Mouse (Mus musculus) forebrain, embryonic 14.5 days (tissue): ENCODE data around the gene Pard3b. TPM values are rescaled to one million over a fixed set of nuclear protein-coding genes. Genes with fewer than 3 reads are reported as not detected.
A peak's percentile ranks its signal among the peaks of the same experiment; 100 is the strongest.

Experiments
- ATAC-seq: fragments of 200-750 bp; cut with Nextera tagmentation; 2 replicates; pipeline ENCODE4 v1.8.0; 2017; ENCODE audit warnings: mild to moderate bottlenecking, moderate library complexity
- DNase-seq: peaks from one replicate; pipeline ENCODE4 v3.0.0-alpha.2; 2015; ENCODE audit warnings: low spot score
- H3K27ac ChIP-seq: fragments of 300-500 bp; sonication (generic); 2 replicates; pipeline ENCODE4 v1.5.1; 2014; ENCODE audit warnings: low read depth, mild to moderate bottlenecking, control low read depth, low read length, moderate library complexity
- H3K27me3 ChIP-seq: fragments of 300-500 bp; sonication (generic); replicated peaks from 2 replicates; pipeline ENCODE4 v1.6.1; 2014; ENCODE audit warnings: low read length, control low read depth, mixed read lengths; ENCODE audit not compliant: control insufficient read depth, insufficient read depth
- H3K36me3 ChIP-seq: fragments of 300-500 bp; sonication (generic); 2 replicates; pipeline ENCODE4 v1.6.1; 2014; ENCODE audit warnings: low read length, control low read depth; ENCODE audit not compliant: control insufficient read depth, insufficient read depth
- H3K4me1 ChIP-seq: fragments of 300-500 bp; sonication (generic); 2 replicates; pipeline ENCODE4 v1.6.1; 2014; ENCODE audit warnings: antibody characterized with exemption, low read length, control low read depth; ENCODE audit not compliant: control insufficient read depth, insufficient read depth
- H3K4me2 ChIP-seq: fragments of 300-500 bp; sonication (generic); 2 replicates; pipeline ENCODE4 v1.6.1; 2014; ENCODE audit warnings: mild to moderate bottlenecking, control low read depth, low read length
- H3K4me3 ChIP-seq: fragments of 300-500 bp; sonication (generic); 2 replicates; pipeline ENCODE4 v1.5.1; 2014; ENCODE audit warnings: low read depth, low read length, control low read depth
- H3K9ac ChIP-seq: fragments of 300-500 bp; sonication (generic); 2 replicates; pipeline ENCODE4 v1.6.1; 2014; ENCODE audit warnings: mild to moderate bottlenecking, low read length, control low read depth, moderate library complexity
- H3K9me3 ChIP-seq: fragments of 300-500 bp; sonication (generic); replicated peaks from 2 replicates; pipeline ENCODE4 v1.6.1; 2016; ENCODE audit warnings: low read length, control low read depth, mixed read lengths; ENCODE audit not compliant: control insufficient read depth
- WGBS: fragments of 180-500 bp; shearing (Covaris S2); extraction: QIAGEN DNeasy Blood & Tissue Kit; methylation state at CpG from one replicate; pipeline ENCODE4 v1.1.7; 2014; 5-methylcytosine and 5-hydroxymethylcytosine counted together
- polyA plus RNA-seq: library from polyadenylated mRNA; unstranded; fragments of >200 nt; fragmentation: Nextera tagmentation; extraction: Ambion mirVana; gene quantifications from 2 replicates; pipeline ENCODE4 v1.2.1, GENCODE M21; 2014

Gene Pard3b
- polyA plus RNA-seq, 1 experiment from 2014 or later: 4.3 TPM

DNA sequence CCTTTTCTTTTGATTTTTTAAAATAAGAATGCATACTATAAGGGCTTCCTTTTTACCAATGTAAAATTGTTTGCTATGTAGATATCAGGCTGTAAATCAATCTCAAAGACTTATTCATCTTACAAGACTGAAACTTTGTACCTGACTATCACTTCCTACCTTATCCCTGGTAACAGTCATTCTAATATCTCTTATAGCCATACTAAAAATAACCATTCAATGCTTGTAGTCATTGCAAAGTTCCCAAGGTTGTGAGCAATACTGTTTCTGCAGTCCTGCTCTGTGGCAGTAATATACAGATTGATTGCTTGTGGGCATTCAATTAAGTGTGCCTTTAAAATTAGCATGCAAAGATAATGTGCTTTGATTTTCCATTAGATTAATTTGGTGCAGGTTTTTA, 72.9 kb downstream of the Pard3b start:
- Histone ChIP-seq H3K4me1 (no peaks in the 10 kb centered on the region), H3K27me3 (no peaks in the 10 kb centered on the region), H3K9me3 (no peaks in the 10 kb centered on the region), H3K4me3 (no peak overlapping the region), H3K9ac (no peak overlapping the region), H3K36me3 (no peaks in the 10 kb centered on the region), H3K27ac (no peak overlapping the region), H3K4me2 (no peak overlapping the region)
- ATAC-seq (no peak), DNase-seq (no peak)

DNA sequence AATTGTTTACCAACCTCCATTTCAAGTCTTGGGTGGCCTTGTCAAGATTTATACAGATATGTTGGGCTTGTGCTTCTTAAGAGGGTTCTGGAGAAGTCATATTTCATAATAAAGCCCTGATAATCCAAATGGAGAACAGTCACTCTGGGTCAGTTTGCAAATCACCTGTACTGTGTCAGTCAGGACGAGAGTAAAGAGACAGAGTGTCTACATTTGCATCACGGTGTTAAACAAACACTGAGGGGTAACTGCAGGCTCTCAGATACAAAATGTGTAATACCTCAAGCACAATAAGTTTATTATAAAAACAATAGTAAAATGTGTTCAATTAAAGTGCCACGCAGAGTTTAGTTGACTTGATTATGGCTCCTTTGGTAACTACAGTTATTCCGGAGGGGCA, 91.0 kb downstream of the Pard3b start:
- no peak overlapping the region for H3K4me2 ChIP-seq
- H3K27me3 ChIP-seq: no peaks in the 10 kb centered on the region
- no peaks in the 10 kb centered on the region for H3K4me1 ChIP-seq
- H3K9me3 ChIP-seq: no peaks in the 10 kb centered on the region
- DNase-seq: no peak
- ATAC-seq: no peak
- no peaks in the 10 kb centered on the region for H3K36me3 ChIP-seq
- no peak overlapping the region for H3K9ac ChIP-seq
- no peak overlapping the region for H3K27ac ChIP-seq
- H3K4me3 ChIP-seq: no peak overlapping the region
- WGBS: 51% methylated on average over 4 of the region's 4 CpGs

DNA sequence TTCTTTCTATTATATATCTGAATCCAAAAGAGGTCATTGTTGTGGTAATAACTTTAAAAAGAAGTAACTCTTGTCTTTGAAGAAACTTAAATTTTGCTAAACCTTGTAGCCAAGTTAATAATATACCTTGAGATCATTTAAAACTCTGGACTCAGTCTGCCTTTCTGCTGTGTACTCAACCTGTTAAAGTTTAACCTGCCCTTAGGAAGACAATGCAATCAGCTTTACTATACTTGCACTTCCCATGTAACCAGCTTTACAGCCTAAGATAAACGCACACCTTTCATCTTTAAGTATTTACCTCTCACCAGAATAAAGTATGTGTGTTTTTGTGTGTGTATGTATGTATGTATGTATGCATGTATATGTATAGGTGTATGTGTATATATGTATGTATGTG, 97.9 kb downstream of the Pard3b start:
- Histone ChIP-seq H3K36me3 (no peaks in the 10 kb centered on the region), H3K4me3 (no peak overlapping the region), H3K27ac (no peak overlapping the region), H3K9ac (no peak overlapping the region), H3K9me3 (no peaks in the 10 kb centered on the region), H3K4me1 (no peaks in the 10 kb centered on the region), H3K4me2 (no peak overlapping the region), H3K27me3 (no peaks in the 10 kb centered on the region)
- DNase-seq: no peak
- 95% methylated on average over 1 of the region's 1 CpGs for WGBS
- no peak for ATAC-seq

DNA sequence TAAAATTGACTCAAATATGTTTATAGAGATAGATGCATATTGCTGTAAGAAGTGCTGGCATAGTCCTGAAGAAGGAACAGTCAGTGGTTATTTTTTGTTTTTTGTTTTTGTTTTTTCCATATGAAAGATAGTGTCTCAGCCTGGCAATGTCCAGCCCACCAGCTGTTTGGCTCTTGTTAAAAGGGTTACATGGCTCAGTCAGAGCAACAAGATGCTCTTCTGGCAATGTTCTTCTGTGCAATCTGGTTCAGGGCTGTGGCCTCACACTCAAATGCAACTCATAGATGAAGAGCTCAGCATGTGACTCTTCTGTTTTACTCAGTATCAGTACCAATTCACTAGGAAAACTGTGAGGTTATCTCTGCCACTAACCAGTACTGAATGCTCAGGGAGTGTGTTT, 104.2 kb downstream of the Pard3b start:
- no peak overlapping the region for H3K9ac ChIP-seq
- DNase-seq: no peak
- no peak for ATAC-seq

DNA sequence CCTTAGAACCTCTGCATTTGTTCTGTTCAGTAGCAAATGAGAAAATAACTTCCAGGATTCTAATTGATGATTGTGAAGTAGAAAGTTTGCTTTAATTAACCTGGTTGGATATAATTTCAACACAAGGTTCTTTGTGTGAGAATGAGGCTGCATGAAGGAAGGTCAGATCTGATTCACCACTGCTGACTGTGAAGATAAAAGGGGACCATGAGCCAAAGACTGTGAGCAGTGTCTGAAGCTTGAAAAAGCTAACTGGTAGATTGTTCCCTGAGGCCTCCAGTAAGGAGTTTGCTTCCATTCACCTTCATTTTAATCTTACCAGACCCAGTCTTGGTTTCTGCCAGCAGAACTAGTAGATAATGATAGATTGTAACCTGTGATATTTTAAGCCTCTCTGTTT, 108.9 kb downstream of the Pard3b start:
- Histone ChIP-seq H3K4me1 (no peaks in the 10 kb centered on the region), H3K4me3 (no peak overlapping the region), H3K9ac (no peak overlapping the region), H3K9me3 (no peaks in the 10 kb centered on the region), H3K27ac (no peak overlapping the region), H3K4me2 (no peak overlapping the region), H3K36me3 (no peaks in the 10 kb centered on the region), H3K27me3 (no peaks in the 10 kb centered on the region)
- no peak for DNase-seq
- ATAC-seq: no peak

More for the DNA sequence above, 104.2 kb downstream of the Pard3b start:
- Histone ChIP-seq H3K9me3 (no peaks in the 10 kb centered on the region), H3K4me1 (no peaks in the 10 kb centered on the region), H3K36me3 (no peaks in the 10 kb centered on the region), H3K27me3 (no peaks in the 10 kb centered on the region), H3K4me3 (no peak overlapping the region), H3K4me2 (no peak overlapping the region), H3K27ac (no peak overlapping the region)

DNA sequence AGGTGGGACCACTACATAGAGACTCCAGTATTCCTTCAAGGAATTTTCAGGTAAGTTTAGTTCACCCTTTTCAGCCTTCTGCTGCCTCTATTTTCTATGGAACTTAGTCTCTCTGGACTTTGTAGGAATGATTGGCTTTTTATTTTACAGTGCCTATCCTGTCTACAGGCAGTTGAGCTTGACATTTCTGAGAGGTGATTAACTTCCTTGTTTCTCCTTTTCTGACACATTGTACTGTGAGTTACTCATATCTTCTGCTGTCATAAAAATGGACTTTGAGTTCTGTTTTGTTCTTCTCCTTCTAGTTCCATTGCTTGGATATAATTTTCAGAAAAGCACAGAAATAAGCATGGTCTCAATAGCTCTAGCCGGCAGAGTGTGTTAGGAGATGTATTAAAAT, 112.4 kb downstream of the Pard3b start:
- Histone ChIP-seq H3K4me1 (no peaks in the 10 kb centered on the region), H3K36me3 (no peaks in the 10 kb centered on the region), H3K4me3 (no peak overlapping the region), H3K9ac (no peak overlapping the region), H3K9me3 (no peaks in the 10 kb centered on the region), H3K27ac (no peak overlapping the region), H3K4me2 (no peak overlapping the region), H3K27me3 (no peaks in the 10 kb centered on the region)
- no peak for ATAC-seq
- DNase-seq: no peak
- WGBS: 95% methylated on average over 1 of the region's 1 CpGs

DNA sequence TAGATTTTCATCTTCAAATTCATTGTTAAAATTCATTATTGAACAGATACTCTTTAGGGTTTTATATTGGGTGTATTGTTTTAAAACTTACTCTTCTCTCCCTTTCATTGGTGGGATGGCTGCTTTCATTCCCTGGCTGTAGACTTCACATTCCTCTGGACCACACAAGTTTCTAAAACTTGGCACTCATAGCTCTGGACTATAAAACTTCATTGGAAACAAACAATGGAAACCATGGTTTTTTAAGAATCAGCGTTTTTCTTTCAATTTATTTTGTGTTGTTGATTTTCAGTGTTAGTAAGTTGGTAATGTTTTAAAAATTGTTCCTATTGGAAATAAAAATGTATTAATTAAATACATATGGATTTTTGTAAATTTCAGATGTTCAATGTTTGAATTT, 118.1 kb downstream of the Pard3b start:
- no peak for ATAC-seq
- 91% methylated on average over 1 of the region's 1 CpGs for WGBS

DNA sequence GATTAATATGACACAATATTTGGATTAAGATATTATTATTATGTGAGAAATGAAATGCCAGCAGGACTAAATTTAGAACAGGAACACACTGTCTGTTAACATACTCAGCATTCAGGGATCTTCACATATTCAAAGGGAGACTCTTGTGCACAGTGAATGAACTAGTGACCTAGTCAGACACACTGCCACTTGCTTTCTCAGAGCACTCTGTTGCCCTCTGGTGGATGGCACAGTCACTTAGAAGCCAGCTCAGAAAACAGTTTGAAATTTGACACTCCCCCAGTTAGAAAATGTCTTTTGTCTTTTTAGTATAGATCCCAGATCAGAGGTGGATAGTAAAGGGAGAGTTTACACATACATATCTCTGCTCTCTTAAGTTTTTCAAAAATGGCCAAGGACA, 132.6 kb downstream of the Pard3b start:
- ATAC-seq: 0 out of 2 replicates have a peak, but pooled peaks have one; percentile 50
- H3K4me2 ChIP-seq: no peak overlapping the region

More for the DNA sequence above, 118.1 kb downstream of the Pard3b start:
- Histone ChIP-seq H3K4me2 (no peak overlapping the region), H3K4me3 (no peak overlapping the region), H3K4me1 (no peaks in the 10 kb centered on the region), H3K27ac (no peak overlapping the region), H3K27me3 (no peaks in the 10 kb centered on the region), H3K36me3 (no peaks in the 10 kb centered on the region), H3K9ac (no peak overlapping the region), H3K9me3 (no peaks in the 10 kb centered on the region)
- no peak for DNase-seq

DNA sequence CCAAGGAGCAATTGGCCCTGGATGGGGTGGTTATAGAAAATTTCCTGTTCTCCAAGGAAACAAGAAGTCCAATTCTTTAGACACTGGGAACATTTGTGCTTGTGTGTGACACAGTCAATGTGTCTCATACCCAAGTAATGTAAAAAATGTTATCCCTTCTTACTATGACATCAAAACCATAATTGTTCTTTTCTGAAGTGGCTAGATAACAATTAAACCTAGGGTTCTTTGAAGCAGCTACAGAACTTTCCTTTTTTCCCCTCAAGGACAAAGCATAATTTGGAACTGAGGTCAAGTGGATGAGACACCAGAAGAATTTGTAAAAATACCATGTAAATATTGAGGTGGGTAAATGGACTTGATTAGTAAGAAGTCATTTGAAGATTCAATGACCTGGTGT, 140.1 kb downstream of the Pard3b start:
- Histone ChIP-seq H3K27me3 (no peaks in the 10 kb centered on the region), H3K9ac (no peak overlapping the region), H3K4me2 (no peak overlapping the region), H3K9me3 (no peaks in the 10 kb centered on the region), H3K27ac (no peak overlapping the region), H3K36me3 (no peaks in the 10 kb centered on the region), H3K4me3 (no peak overlapping the region), H3K4me1 (no peaks in the 10 kb centered on the region; the same call in 1 of the 2 replicates)
- ATAC-seq: no peak
- no peak for DNase-seq

More for the DNA sequence above, 132.6 kb downstream of the Pard3b start:
- Histone ChIP-seq H3K36me3 (no peaks in the 10 kb centered on the region), H3K27me3 (no peaks in the 10 kb centered on the region), H3K27ac (no peak overlapping the region), H3K9ac (no peak overlapping the region), H3K4me3 (no peak overlapping the region), H3K9me3 (no peaks in the 10 kb centered on the region), H3K4me1 (no peaks in the 10 kb centered on the region)
- DNase-seq: peak; percentile 82

DNA sequence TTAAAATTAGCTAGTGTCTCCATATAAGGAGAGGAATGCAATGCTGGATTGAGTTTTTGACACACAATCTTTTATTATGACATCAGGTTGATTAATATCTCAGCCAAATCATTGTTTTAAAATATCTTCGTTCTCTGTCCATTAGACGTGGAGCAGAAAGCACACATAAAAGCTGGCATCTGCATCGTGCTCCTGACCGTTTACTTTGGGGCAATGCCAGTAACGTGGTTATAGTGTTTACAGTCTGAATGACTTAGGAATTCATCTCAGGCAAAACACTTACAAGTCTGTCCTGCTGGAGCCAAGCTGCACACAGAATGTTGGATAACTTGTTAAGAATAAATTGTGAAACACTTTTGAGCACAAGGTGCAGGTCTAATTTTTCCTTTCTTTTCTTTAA, 141.3 kb downstream of the Pard3b start:
- Histone ChIP-seq H3K4me1 (no peaks in the 10 kb centered on the region; the same call in 1 of the 2 replicates), H3K27me3 (no peaks in the 10 kb centered on the region), H3K9ac (no peak overlapping the region), H3K27ac (no peak overlapping the region), H3K36me3 (no peaks in the 10 kb centered on the region), H3K4me2 (no peak overlapping the region), H3K4me3 (no peak overlapping the region), H3K9me3 (no peaks in the 10 kb centered on the region)
- WGBS: 62% methylated on average over 5 of the region's 5 CpGs
- DNase-seq: peak; percentile 36
- no peak for ATAC-seq
